In genomic region chr15:98928598-98929240, GRCm38 (mm10) we compare ENCODE assay signal across 8 mouse cellular contexts. TPM values are rescaled to one million over a fixed set of nuclear protein-coding genes. Genes with fewer than 3 reads are reported as not detected.
DNase-seq lines count a peak whose midpoint lies in the region; ATAC-seq lines count a peak whose summit lies in the region.

No protein-coding gene starts in this region.

- peak; percentile 24 for DNase-seq in thymus, postnatal 0 days (ENCODE audit: low spot score)
- DNase-seq in thymus, postnatal 10 days (ENCODE audit: low spot score in 2 of 2) = no peak
- peak; percentile 92 for DNase-seq in embryo, embryonic 10 days (ENCODE audit: low spot score)
- peak; percentile 59 for DNase-seq in gastrocnemius, postnatal 25 days
- peak; percentile 57 to 61 for DNase-seq in left cerebral cortex, adult 8-10 months (ENCODE audit: low spot score in 2 of 2)
- peak; percentile 61 for DNase-seq in right cerebral cortex, postnatal 25 days

- ATAC-seq in inflammation-experienced regulatory T-cells, adult 6 months = peak; percentile 23
- peak; percentile 46 for ATAC-seq in megakaryocyte-erythroid progenitor cell, adult 5-6 weeks (replicated peaks; ENCODE audit: low FRiP score, low TSS enrichment, poor library complexity, severe bottlenecking)

RNA-seq across cellular contexts. Expression of gene Tuba1b, which starts 5.6 kb away (rescaled TPM):
- polyA plus RNA-seq in thymus, postnatal 0 days (2015; fragmentation: Nextera tagmentation; extraction: Ambion mirVana) = 1,370 and 1,449 TPM in 2 replicates
- 10 to 100 TPM; 36.4 to 44.5 TPM for total RNA-seq in gastrocnemius, postnatal 25 days (2021)
- polyA plus RNA-seq in inflammation-experienced regulatory T-cells, adult 6 months (2017; shearing (Covaris generic)) = 100 to 1,000 TPM; 459 to 882 (median 544) TPM
- total RNA-seq in left cerebral cortex, adult 8-10 months (2022) = 100 to 1,000 TPM; 560 to 600 (median 569) TPM
- total RNA-seq in megakaryocyte-erythroid progenitor cell, adult 5-6 weeks (2014; fragmentation: Nextera tagmentation) = 2,322 and 3,225 TPM in 2 replicates
- total RNA-seq in megakaryocyte-erythroid progenitor cell, adult 5-6 weeks (2017) = 801 and 969 TPM in 2 replicates

RNA-seq across cellular contexts. Expression of gene Lmbr1l, which starts 10.7 kb away (rescaled TPM):
- 27.8 and 31.9 TPM in 2 replicates for polyA plus RNA-seq in thymus, postnatal 0 days (2015; fragmentation: Nextera tagmentation; extraction: Ambion mirVana)
- total RNA-seq in gastrocnemius, postnatal 25 days (2021) = 1 to 10 TPM; 6.1 to 6.6 TPM
- 10 to 100 TPM; 17.3 to 46.9 (median 39.3) TPM for polyA plus RNA-seq in inflammation-experienced regulatory T-cells, adult 6 months (2017; shearing (Covaris generic))
- total RNA-seq in left cerebral cortex, adult 8-10 months (2022) = 10 to 100 TPM; 13.7 to 17.9 (median 14.7) TPM
- 8.7 and 14.5 TPM in 2 replicates for total RNA-seq in megakaryocyte-erythroid progenitor cell, adult 5-6 weeks (2014; fragmentation: Nextera tagmentation)
- total RNA-seq in megakaryocyte-erythroid progenitor cell, adult 5-6 weeks (2017) = 5.7 and 12.0 TPM in 2 replicates

RNA-seq across cellular contexts. Expression of gene Gm49450, which starts 24.6 kb away (rescaled TPM):
- polyA plus RNA-seq in thymus, postnatal 0 days (2015; fragmentation: Nextera tagmentation; extraction: Ambion mirVana) = not detected in 2 replicates
- total RNA-seq in gastrocnemius, postnatal 25 days (2021) = not detected
- not detected for polyA plus RNA-seq in inflammation-experienced regulatory T-cells, adult 6 months (2017; shearing (Covaris generic))
- not detected for total RNA-seq in left cerebral cortex, adult 8-10 months (2022)
- not detected in 2 replicates for total RNA-seq in megakaryocyte-erythroid progenitor cell, adult 5-6 weeks (2014; fragmentation: Nextera tagmentation)
- total RNA-seq in megakaryocyte-erythroid progenitor cell, adult 5-6 weeks (2017) = not detected in 2 replicates

RNA-seq across cellular contexts. Expression of gene Tuba1a, which starts 24.8 kb away (rescaled TPM):
- polyA plus RNA-seq in thymus, postnatal 0 days (2015; fragmentation: Nextera tagmentation; extraction: Ambion mirVana) = 227 and 236 TPM in 2 replicates
- total RNA-seq in gastrocnemius, postnatal 25 days (2021) = 10 to 100 TPM; 43.5 to 52.6 TPM
- polyA plus RNA-seq in inflammation-experienced regulatory T-cells, adult 6 months (2017; shearing (Covaris generic)) = 100 to 1,000 TPM; 206 to 351 (median 217) TPM
- 100 to 1,000 TPM; 904 to 960 (median 945) TPM for total RNA-seq in left cerebral cortex, adult 8-10 months (2022)
- total RNA-seq in megakaryocyte-erythroid progenitor cell, adult 5-6 weeks (2014; fragmentation: Nextera tagmentation) = 4.5 and 10.2 TPM in 2 replicates
- total RNA-seq in megakaryocyte-erythroid progenitor cell, adult 5-6 weeks (2017) = 9.7 and 16.0 TPM in 2 replicates

RNA-seq across cellular contexts. Expression of gene Dhh, which starts 30.4 kb away (rescaled TPM):
- polyA plus RNA-seq in thymus, postnatal 0 days (2015; fragmentation: Nextera tagmentation; extraction: Ambion mirVana) = 0.78 and 0.85 TPM in 2 replicates
- total RNA-seq in gastrocnemius, postnatal 25 days (2021) = 1 to 10 TPM; 1.2 to 2.3 TPM
- under 1 TPM in 1 of 3 experiments, not detected in 2; 0.09 TPM for polyA plus RNA-seq in inflammation-experienced regulatory T-cells, adult 6 months (2017; shearing (Covaris generic))
- under 1 TPM in 3 of 4 experiments, not detected in 1; 0.12 to 0.39 (median 0.13) TPM for total RNA-seq in left cerebral cortex, adult 8-10 months (2022)
- not detected in 2 replicates for total RNA-seq in megakaryocyte-erythroid progenitor cell, adult 5-6 weeks (2014; fragmentation: Nextera tagmentation)
- total RNA-seq in megakaryocyte-erythroid progenitor cell, adult 5-6 weeks (2017) = not detected in 2 replicates

Comparison
In these comparisons a context has a peak if more than half of its experiments do, and no peak if none do; other contexts are left out.
1. DNase-seq: peak in thymus, postnatal 0 days (single experiment), embryo, embryonic 10 days (single experiment), gastrocnemius, postnatal 25 days (single experiment), left cerebral cortex, adult 8-10 months (2 of 2) and right cerebral cortex, postnatal 25 days (single experiment); none in thymus, postnatal 10 days (0 of 2).
2. RNA of gene Tuba1b, which starts 5.6 kb away (total RNA-seq): 801 to 3,225 TPM in megakaryocyte-erythroid progenitor cell, adult 5-6 weeks and 560 to 600 TPM in left cerebral cortex, adult 8-10 months; 36.4 to 44.5 TPM in gastrocnemius, postnatal 25 days; every median in the first group is over 10 times any median in the second.